Mouse (Mus musculus) left cerebral cortex, postnatal 14 days (tissue): Measurements from ENCODE around the gene Tcf7l1. TPM values are rescaled to one million over a fixed set of nuclear protein-coding genes. Genes with fewer than 3 reads are reported as not detected.

ENCODE experiments used
- DNase-seq, 2 experiments: peaks; one replicate each; pipeline ENCODE4 v3.0.0; 2021 to 2022; ENCODE audit warnings: low spot score in 2 of 2, mixed read lengths in 1 of 2
- intact Hi-C: fragments of 180-260 bp; cut with DNase I; formaldehyde crosslinking; loops from one replicate; pipeline ENCODE4 v1.15.1; 2025
- total RNA-seq, 2 experiments: library from RNA; stranded (reverse); gene quantifications; 2 replicates each; pipeline ENCODE4 v1.2.3; 2021

Tcf7l1 gene
- total RNA-seq, 2 experiments from 2014 or later, result 4.8 to 5.0 TPM

GRCm38 (mm10) chr6:72682238-72682637 lies 106.8 kb downstream of the Tcf7l1 start:
- no peak for DNase-seq
- intact Hi-C loops, result no loop called here

GRCm38 (mm10) chr6:72680936-72681335 lies 108.1 kb downstream of the Tcf7l1 start:
- intact Hi-C loops, result no loop called here
- no peak for DNase-seq

- intact Hi-C loops, result no loop called here
- DNase-seq, result no peak
Measured at GRCm38 (mm10) chr6:72678631-72679030, 110.4 kb downstream of the Tcf7l1 start.

GRCm38 (mm10) chr6:72677510-72678220 lies 111.4 kb downstream of the Tcf7l1 start:
- intact Hi-C loops, result no loop called here
- no peak for DNase-seq

GRCm38 (mm10) chr6:72677079-72677478 lies 112.0 kb downstream of the Tcf7l1 start:
- intact Hi-C loops, result no loop called here
- no peak for DNase-seq

GRCm38 (mm10) chr6:72676376-72676775 lies 112.7 kb downstream of the Tcf7l1 start:
- intact Hi-C loops, result no loop called here
- DNase-seq, result no peak

- no peak for DNase-seq
- intact Hi-C loops, result no loop called here
Measured at GRCm38 (mm10) chr6:72673751-72674150, 115.3 kb downstream of the Tcf7l1 start.

GRCm38 (mm10) chr6:72671129-72671528 lies 117.9 kb downstream of the Tcf7l1 start:
- intact Hi-C loops, result no loop called here
- no peak for DNase-seq

GRCm38 (mm10) chr6:72667021-72667420 lies 122.0 kb downstream of the Tcf7l1 start:
- intact Hi-C loops, result no loop called here
- peak; percentile 61 to 68 for DNase-seq

GRCm38 (mm10) chr6:72664290-72664689 lies 124.8 kb downstream of the Tcf7l1 start:
- DNase-seq, result no peak
- intact Hi-C loops, result no loop called here

GRCm38 (mm10) chr6:72663000-72663399 lies 126.1 kb downstream of the Tcf7l1 start:
- DNase-seq, result no peak
- intact Hi-C loops, result no loop called here

GRCm38 (mm10) chr6:72660391-72660720 lies 128.7 kb downstream of the Tcf7l1 start:
- intact Hi-C loops, result no loop called here

GRCm38 (mm10) chr6:72659717-72660390 lies 129.2 kb downstream of the Tcf7l1 start:
- peak in 1 of 2 experiments; percentile 37 for DNase-seq
- intact Hi-C loops, result no loop called here

More at GRCm38 (mm10) chr6:72660391-72660720, 128.7 kb downstream of the Tcf7l1 start:
- no peak for DNase-seq

GRCm38 (mm10) chr6:72658006-72658405 lies 131.0 kb downstream of the Tcf7l1 start:
- intact Hi-C loops, result no loop called here
- DNase-seq, result no peak

GRCm38 (mm10) chr6:72656053-72656442 lies 133.0 kb downstream of the Tcf7l1 start:
- intact Hi-C loops, result no loop called here
- no peak for DNase-seq

GRCm38 (mm10) chr6:72655309-72656052 lies 133.6 kb downstream of the Tcf7l1 start:
- peak in 1 of 2 experiments; percentile 34 for DNase-seq
- intact Hi-C loops, result no loop called here

- intact Hi-C loops, result no loop called here
- DNase-seq, result no peak
Measured at GRCm38 (mm10) chr6:72654355-72654754, 134.7 kb downstream of the Tcf7l1 start.

GRCm38 (mm10) chr6:72653419-72653818 lies 135.6 kb downstream of the Tcf7l1 start:
- intact Hi-C loops, result no loop called here
- no peak for DNase-seq

GRCm38 (mm10) chr6:72650338-72650851 lies 138.7 kb downstream of the Tcf7l1 start:
- intact Hi-C loops, result no loop called here
- peak; percentile 67 to 88 for DNase-seq

GRCm38 (mm10) chr6:72648002-72648595 lies 141.0 kb downstream of the Tcf7l1 start:
- no peak for DNase-seq
- intact Hi-C loops, result loop anchor here (5.0 kb wide), 1 partner anchor 579 kb away; no protein-coding TSS in a partner anchor
